Mouse (Mus musculus): Measurements from ENCODE around the gene Wipf3.

Wipf3 gene

GRCm38 (mm10) chr6:54431761-54432160 is 2.4 kb downstream of the Wipf3 start:
- in situ Hi-C loops (cut with MboI; ENCODE audit: unreplicated experiment in 2 of 2) = no loop called here

DNA sequence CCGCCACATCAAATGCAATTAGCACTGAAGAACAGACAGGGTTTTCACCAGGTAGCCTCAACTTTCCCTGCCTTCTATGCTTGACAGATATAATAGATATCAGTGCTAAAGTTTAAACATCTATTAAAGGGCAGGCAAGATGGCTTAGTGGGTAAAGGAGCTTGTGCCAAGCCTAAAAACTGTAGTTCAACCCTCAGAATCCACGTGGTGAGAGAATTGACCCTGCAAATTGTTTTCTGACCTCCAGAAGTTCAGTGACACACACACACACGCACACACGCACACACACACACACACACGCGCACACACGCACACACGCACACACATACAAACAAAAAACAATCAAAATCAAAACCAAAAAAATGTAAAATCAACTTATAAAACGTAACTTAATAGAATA is 2.8 kb downstream of the Wipf3 start:
- in situ Hi-C loops (cut with MboI; ENCODE audit: unreplicated experiment in 2 of 2) = no loop called here

GRCm38 (mm10) chr6:54432806-54433545 is 3.6 kb downstream of the Wipf3 start:
- in situ Hi-C loops (cut with MboI; ENCODE audit: unreplicated experiment in 2 of 2) = no loop called here

DNA sequence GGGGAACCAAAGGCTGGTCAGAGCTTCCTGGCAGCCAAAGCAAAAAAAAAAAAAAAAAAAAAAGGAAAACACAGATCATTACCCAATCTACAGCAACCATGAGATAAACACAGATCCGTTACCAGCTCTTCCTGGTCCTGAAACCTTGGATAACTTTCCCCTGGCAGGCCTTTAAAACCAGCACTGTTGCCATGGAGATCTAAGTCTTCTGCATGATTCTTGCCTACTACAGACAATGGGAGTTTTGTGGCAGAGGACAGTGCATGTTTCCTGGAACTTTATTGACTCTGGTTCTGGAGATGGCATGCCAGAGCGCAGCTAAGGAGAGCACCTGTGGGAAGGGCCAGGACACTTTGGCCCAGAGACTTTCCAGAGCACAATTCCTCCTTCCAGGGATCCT is 4.8 kb downstream of the Wipf3 start:
- in situ Hi-C loops (cut with MboI; ENCODE audit: unreplicated experiment in 2 of 2) = no loop called here

DNA sequence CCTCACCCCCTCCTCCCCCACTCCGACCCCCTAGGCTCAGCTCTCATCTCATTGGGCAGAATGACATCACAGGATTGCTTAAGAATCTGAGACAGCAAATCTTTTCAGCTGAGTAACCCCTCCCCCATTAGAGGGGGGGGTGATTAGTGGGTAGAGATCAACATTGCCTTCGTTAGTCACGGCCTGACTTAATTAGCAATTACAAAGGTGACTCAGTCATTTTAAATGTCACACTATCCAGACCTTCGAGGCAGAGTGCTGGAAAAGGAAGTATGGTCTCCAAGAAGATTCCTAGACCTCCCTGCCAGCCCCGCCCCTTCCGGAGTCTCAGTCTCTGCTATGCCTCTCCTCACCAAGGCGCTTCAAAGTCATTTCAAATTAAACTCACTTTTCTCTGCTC is 6.3 kb downstream of the Wipf3 start:
- in situ Hi-C loops (cut with MboI; ENCODE audit: unreplicated experiment in 2 of 2) = no loop called here

GRCm38 (mm10) chr6:54436286-54436685 is 6.9 kb downstream of the Wipf3 start:
- in situ Hi-C loops (cut with MboI; ENCODE audit: unreplicated experiment in 2 of 2) = no loop called here

- in situ Hi-C loops (cut with MboI; ENCODE audit: unreplicated experiment in 2 of 2) = no loop called here
These were observed 9.1 kb downstream of the Wipf3 start for GRCm38 (mm10) chr6:54438510-54438909.

- in situ Hi-C loops (cut with MboI; ENCODE audit: unreplicated experiment in 2 of 2) = no loop called here
These were observed 11.3 kb downstream of the Wipf3 start for GRCm38 (mm10) chr6:54440658-54441057.

DNA sequence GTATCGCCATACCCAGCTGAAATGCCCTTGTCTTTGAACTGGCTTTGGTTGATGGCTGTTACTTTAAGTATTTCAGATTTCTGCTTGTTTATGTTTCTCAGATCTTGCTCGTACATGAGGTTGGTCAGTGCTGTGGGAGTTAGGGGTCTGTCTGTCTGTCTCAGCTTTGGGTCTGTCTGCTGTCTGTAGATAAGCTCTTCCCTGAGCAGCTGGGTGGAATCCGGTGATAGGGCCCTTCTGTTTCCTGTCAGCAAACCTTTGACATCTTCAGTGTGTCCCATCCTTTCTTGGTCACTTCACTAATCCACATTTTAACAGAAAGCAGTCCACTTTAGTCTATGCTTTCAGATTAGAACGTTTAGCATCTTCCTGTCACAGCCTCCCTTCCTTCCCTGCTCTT is 14.3 kb downstream of the Wipf3 start:
- in situ Hi-C loops (cut with MboI; ENCODE audit: unreplicated experiment in 2 of 2) = no loop called here

GRCm38 (mm10) chr6:54444086-54444485 is 14.7 kb downstream of the Wipf3 start:
- in situ Hi-C loops (cut with MboI; ENCODE audit: unreplicated experiment in 2 of 2) = no loop called here

GRCm38 (mm10) chr6:54445249-54445818 is 15.9 kb downstream of the Wipf3 start:
- in situ Hi-C loops (cut with MboI; ENCODE audit: unreplicated experiment in 2 of 2) = no loop called here

DNA sequence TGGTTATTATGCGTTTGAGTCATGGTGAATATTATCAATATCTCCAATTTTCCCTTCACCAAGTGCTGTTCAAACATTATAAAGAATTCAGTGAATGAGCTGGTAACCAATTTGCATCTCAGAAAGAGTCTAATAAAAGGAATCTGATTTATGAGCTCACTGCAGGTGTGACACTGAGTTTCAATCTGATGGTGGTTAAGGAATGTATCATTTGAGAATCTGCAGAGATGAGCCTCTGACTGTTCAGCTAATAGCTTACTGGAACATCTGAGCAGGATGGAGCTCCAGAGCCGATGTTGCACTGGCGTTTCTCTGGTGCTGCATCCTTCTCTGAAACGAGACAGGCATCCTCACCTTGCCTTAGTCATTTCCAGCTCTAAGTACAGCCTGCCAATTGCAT is 17.9 kb downstream of the Wipf3 start:
- in situ Hi-C loops (cut with MboI; ENCODE audit: unreplicated experiment in 2 of 2) = no loop called here

DNA sequence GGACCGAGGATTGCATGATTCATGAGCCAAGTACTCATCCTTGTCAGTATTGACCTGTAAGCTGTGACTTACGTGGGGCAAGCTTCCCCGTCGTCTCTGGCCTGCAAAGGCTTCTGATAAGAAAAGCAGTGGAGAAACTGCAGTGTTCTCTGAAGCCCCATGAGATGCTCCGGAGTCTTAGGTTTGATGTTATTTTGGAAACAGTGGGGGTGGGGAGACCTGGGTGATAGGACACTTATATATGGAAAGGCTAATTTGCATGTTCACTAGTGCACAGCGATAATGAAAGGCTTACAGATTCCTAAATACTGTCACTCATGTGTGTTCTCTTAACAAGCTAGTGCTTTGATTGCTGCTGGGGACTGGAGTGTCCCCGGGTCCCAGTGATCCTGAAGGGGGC is 30.3 kb downstream of the Wipf3 start:
- in situ Hi-C loops (cut with MboI; ENCODE audit: unreplicated experiment in 2 of 2) = no loop called here

DNA sequence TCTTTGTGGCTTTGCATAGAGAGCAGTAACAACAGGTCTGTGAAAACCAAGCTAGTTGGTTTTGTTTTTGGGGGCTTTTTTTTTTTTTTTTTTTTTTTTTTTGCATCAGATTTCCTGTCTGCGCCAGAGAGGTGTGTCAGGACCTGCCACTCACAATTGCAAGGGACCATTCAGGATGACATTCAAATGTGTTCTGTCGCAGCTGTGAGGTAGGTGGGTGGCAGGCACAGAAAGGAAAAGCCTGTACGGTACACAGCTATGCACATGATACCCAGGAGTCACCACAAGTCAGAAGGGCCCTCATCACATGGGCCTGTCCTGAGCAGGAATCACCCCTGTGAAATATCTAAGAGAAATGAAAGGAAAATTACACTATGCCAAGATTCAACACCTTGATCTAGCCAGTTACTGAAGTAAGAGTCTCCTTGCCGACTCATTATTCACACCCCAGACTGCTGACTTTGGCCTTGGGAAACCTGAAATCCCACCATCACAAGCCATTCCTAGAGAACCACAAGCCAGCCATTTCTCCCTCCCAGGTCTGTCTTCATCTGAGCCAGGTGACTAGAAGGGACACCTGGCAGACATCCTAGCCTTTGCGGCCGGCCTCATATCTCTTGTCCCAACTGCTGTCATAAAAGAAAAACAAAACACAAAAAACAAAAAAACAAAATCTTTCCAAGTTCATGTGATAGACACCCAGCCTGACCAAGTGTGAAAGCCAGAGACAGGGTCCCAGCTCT is 30.9 kb downstream of the Wipf3 start:
- in situ Hi-C loops (cut with MboI; ENCODE audit: unreplicated experiment in 2 of 2) = no loop called here

GRCm38 (mm10) chr6:54460915-54461671 is 31.7 kb downstream of the Wipf3 start:
- in situ Hi-C loops (cut with MboI; ENCODE audit: unreplicated experiment in 2 of 2) = no loop called here

- in situ Hi-C loops (cut with MboI; ENCODE audit: unreplicated experiment in 2 of 2) = no loop called here
These were observed 33.4 kb downstream of the Wipf3 start for GRCm38 (mm10) chr6:54462766-54463165.

DNA sequence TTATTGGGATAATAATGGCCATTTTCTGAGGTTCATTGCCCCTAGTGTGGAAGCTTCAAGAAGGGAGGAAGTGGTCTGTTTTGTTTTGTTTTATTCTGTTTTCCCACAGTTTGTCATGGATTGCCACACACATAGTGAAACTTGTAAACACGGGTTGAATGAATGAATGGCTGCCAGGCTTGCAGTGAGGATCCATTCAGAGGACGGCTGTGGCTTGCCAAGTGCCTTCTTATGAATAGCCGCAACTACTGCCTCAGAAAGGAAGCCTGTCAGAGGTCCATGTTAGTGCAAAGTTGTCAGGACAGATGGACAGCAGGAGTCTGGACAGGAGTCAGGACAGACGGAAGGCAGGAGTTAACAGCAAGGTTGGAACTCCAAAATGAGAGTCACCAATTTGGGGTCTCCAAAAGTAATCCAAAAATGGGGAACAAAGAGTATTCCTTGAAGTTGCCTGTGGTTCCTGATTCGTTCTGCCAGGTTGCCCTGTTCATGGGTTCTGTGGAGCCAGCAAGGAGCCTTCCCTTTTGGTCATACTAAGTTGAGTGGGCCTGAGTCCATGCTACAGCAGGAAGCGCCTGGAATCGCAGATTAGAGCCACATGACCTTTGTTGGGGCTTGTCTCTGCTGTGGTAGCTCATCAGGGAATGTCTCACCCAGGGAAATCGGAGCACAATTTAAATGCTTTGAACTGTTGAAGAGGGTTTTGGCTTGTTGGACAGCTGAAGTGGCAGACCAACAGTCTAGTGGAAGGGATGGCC is 34.5 kb downstream of the Wipf3 start:
- in situ Hi-C loops (cut with MboI; ENCODE audit: unreplicated experiment in 2 of 2) = no loop called here

- in situ Hi-C loops (cut with MboI; ENCODE audit: unreplicated experiment in 2 of 2) = no loop called here
These were observed 35.5 kb downstream of the Wipf3 start for GRCm38 (mm10) chr6:54464926-54465325.

GRCm38 (mm10) chr6:54467371-54467770 is 38.0 kb downstream of the Wipf3 start:
- in situ Hi-C loops (cut with MboI; ENCODE audit: unreplicated experiment in 2 of 2) = no loop called here

- in situ Hi-C loops (cut with MboI; ENCODE audit: unreplicated experiment in 2 of 2) = no loop called here
These were observed 42.5 kb downstream of the Wipf3 start for GRCm38 (mm10) chr6:54471866-54472265.

Measured in v-Abl transformed pro-B cells (cell line).